Mouse (Mus musculus) spleen, postnatal 14 days (tissue): ENCODE data around the gene C2cd3.
A peak's percentile ranks its signal among the peaks of the same experiment; 100 is the strongest.

Experiments
- DNase-seq, 2 experiments: peaks; one replicate each; pipeline ENCODE4 v3.0.0; 2021 to 2022; ENCODE audit warnings: low spot score in 2 of 2

C2cd3 gene

GRCm38 (mm10) chr7:100371495-100372451, at the start of gene C2cd3, which contains the start of gene Ppme1:
TSS of gene C2cd3 (plus strand) at chr7:100372233.
TSS of gene Ppme1 (minus strand) at chr7:100372307.
- DNase-seq, result peak; percentile 98

- no peak for DNase-seq
Measured at GRCm38 (mm10) chr7:100323721-100324120, 48.3 kb upstream of the C2cd3 start.

- peak in 1 of 2 experiments; percentile 18 for DNase-seq
Measured at GRCm38 (mm10) chr7:100325482-100325881, 46.6 kb upstream of the C2cd3 start.

GRCm38 (mm10) chr7:100327514-100327913, 44.5 kb upstream of the C2cd3 start:
- no peak for DNase-seq

DNA sequence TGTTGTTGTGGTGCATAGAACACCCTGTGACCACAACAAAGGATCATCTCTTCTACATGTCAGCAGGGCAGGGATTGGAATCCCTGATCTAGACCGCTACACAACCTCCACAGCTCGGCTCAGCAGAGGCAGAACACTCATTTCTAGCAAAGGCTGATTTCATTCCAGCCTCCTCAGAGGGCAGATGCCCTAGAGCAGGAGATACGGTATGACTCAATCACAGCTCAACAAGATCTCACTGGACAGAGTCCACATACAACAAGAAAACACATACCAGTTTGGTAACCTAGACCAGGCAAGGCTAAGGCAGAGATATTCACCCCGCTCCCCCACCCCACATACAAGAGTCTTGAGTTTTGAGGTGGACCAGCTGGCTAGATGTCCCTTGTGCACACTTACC, 43.4 kb upstream of the C2cd3 start:
- no peak for DNase-seq

- DNase-seq, result no peak
Measured at GRCm38 (mm10) chr7:100331269-100331668, 40.8 kb upstream of the C2cd3 start.

- DNase-seq, result no peak
Measured at GRCm38 (mm10) chr7:100335921-100336320, 36.1 kb upstream of the C2cd3 start.

DNA sequence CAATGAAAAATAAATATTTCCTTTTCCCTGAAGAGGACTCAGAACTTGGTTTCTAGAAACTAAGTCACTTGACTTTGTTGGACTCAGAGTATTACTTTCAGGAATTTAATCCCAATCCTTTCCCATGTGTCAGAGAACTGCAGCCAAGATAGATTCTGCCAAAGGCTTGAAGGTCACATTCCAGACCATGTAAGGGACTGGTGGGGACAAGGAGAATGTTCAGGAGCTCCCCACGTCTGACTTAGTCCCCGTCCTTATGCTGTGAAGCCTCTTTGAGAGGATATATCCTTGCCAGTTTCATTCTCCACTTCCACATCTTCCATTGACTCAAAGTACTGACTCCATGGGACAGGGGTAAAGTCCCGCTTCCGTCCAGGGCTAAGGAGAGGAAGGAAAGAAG, 17.0 kb upstream of the C2cd3 start:
- no peak for DNase-seq

DNA sequence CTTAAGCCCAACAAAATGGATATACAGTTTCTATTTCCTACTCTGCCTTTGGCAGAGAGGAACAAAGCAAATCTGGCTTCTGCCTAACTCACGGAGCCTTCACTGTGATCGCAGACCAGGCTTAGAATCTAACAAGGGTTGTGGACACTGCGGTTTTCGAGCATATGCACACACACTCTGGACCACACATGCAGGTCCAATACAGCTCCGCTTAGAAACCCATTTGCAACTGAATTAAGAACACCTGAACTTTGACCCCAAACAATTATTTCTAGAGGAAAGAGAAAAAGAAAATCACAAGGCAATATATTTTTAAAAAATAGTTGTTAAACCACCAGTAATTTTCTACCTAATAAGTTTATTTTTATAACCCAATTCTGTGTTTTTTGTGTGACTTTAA, 15.7 kb upstream of the C2cd3 start:
- DNase-seq, result no peak

DNA sequence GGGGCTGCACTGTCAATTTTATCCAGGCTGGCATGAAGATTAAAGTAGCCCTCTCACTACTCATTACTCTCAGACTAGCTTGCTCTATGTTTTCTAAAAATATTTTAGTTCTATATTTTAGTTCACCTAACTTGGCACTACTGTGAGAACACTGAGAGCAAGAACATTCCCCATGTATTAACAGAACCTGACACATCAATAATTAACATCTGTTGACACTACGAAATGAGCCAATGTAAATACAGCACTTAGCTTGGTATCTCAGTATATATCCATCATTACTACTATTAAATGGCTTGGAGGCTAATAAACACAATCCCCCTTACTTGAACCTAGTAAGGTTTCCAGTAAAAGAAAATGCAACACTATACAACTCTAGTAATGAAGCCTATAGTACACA, 15.3 kb upstream of the C2cd3 start:
- DNase-seq, result no peak

DNA sequence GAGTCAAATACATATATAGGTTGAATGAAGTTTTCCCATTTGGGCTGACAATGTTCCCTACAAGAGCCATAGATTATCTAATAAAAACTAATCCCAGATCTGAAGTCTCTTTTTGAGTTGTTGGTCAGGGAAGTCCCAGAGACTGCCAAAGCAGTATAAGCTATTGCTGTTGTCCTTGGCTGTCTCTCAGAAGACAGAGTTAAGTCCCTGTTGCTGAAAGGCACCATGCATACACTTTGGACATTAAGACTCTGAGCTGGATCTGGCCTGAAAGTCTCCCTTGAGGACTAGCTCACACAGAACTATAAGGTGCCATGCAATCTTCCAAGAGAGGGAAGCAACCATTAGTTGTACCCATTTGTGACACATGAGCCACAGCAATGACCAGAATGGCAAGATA, 14.2 kb upstream of the C2cd3 start:
- DNase-seq, result no peak

GRCm38 (mm10) chr7:100363162-100363561, 8.9 kb upstream of the C2cd3 start:
- no peak for DNase-seq

- DNase-seq, result no peak
Measured at GRCm38 (mm10) chr7:100364888-100365287, 7.1 kb upstream of the C2cd3 start.

GRCm38 (mm10) chr7:100372452-100372980, 483 bp downstream of the C2cd3 start:
- DNase-seq, result no peak

- DNase-seq, result no peak
Measured at GRCm38 (mm10) chr7:100378257-100378656, 6.2 kb downstream of the C2cd3 start.

DNA sequence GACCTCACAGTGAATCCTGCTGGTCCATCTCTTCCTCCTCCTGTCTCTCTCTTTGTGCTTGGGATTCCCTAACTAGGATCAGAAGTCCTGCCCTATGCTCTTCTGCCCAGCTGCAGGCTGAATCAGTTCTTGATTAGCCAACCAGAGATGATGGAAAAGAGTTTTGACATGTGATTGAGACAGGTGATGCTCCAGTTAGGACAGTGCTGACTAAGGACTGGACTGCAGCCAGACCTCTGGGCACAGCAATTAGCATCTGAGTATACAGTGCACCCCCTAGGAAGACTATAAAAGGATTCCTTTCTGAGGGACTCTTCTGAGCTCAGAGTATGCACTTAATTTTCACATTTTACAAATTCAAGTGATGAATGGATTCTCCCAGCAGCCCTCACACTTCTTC, 9.1 kb downstream of the C2cd3 start:
- DNase-seq, result no peak

DNA sequence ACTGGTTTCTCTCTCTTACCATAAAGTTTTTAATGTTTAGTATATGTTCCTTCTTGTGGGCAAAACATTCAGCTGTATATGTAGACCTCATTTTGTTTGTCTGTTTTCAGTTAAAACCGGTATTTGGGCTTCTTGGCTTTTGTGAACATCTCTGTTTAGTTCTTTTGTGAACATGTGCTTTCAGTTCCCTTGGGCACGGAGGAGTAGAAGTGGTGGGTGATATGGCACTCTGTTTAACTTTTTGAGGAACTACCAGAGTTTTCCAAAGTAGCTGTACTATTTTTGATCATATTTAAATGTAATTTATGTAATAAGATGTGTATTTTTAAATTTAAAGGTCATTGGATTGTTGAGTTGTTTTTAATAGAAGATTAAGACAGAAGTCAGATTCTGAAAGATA, 11.2 kb downstream of the C2cd3 start:
- DNase-seq, result no peak

DNA sequence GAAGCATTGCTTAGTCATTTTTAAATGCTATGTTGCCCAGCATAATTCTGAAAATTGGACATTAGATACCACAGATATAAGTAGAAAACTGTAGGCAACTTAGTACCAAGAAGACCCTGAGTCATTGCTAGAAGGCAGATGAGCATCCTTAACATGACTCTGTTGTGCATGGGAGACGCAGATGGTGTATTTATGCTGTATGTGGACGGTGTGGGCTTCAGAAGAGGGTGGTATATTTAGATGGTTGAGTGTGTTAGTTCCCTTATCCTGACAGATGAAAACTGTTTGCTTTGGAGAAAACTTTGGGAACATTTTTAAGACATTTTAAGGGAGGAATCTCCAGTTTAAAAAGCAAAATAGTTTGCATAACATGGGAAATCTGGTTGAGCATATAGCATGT, 16.1 kb downstream of the C2cd3 start:
- no peak for DNase-seq

DNA sequence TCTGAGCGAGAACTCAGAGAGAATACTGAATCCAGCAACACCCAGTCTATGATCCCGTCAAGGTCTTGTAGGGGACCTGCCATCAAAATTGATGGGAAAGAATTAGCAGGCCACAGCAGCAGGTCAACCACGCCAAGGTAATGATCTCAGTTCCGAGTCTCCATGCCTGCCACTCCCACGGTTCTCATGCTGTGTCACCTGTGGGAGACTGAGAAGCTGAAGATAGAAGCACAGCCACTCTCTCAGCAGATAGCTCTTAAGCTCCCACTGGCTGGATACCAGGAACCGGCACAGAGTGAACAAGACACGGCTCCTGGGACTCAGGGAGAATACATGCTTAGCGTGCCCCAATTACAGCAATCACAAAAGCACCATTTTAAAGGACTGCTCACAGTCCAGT, 18.1 kb downstream of the C2cd3 start:
- DNase-seq, result no peak

GRCm38 (mm10) chr7:100392265-100392664, 20.2 kb downstream of the C2cd3 start:
- DNase-seq, result no peak

- no peak for DNase-seq
Measured at GRCm38 (mm10) chr7:100399231-100399913, 27.3 kb downstream of the C2cd3 start.

GRCm38 (mm10) chr7:100400899-100401539, 29.0 kb downstream of the C2cd3 start:
- DNase-seq, result no peak
